Mouse (Mus musculus) CH12.LX (cell line): Measurements from ENCODE around the gene Hsp90ab1. TPM values are rescaled to one million over a fixed set of nuclear protein-coding genes. Genes with fewer than 3 reads are reported as not detected.

Experiments used
- DNase-seq: peaks from one replicate; pipeline ENCODE4 v3.0.0-alpha.2; 2013; ENCODE audit errors: extremely low read depth
- H3K27ac ChIP-seq: 2 replicates; pipeline ENCODE4 v1.5.1; 2012; ENCODE audit warnings: low read depth, mild to moderate bottlenecking, control low read depth, moderate library complexity; ENCODE audit not compliant: insufficient read depth
- H3K27me3 ChIP-seq: replicated peaks from 2 replicates; pipeline ENCODE3; 2012; ENCODE audit warnings: inconsistent platforms
- H3K36me3 ChIP-seq, 2 experiments: replicated peaks in 1 of 2; 2 replicates each; pipeline versions ENCODE3 to v1.6.1; 2012; ENCODE audit warnings: inconsistent platforms in 1 of 2, low read length in 1 of 2, mild to moderate bottlenecking in 1 of 2, mixed read lengths in 1 of 2, moderate library complexity in 1 of 2; ENCODE audit not compliant: control insufficient read depth in 1 of 2, insufficient read depth in 1 of 2
- H3K4me1 ChIP-seq, 2 experiments: 2 replicates each; pipeline ENCODE4 v1.6.1; 2012; ENCODE audit warnings: inconsistent platforms in 1 of 2, moderate library complexity in 1 of 2; ENCODE audit not compliant: insufficient read depth in 2 of 2, control insufficient read depth in 1 of 2
- H3K4me2 ChIP-seq: 2 replicates; pipeline ENCODE4 v1.6.1; 2012; ENCODE audit warnings: low read depth, mild to moderate bottlenecking, control low read depth; ENCODE audit not compliant: poor library complexity, insufficient read depth, severe bottlenecking
- H3K4me3 ChIP-seq, 3 experiments: fragments of 150-350 bp in 1 of 3; sonication (generic) in 1 of 3; replicated peaks in 1 of 3; 2 replicates each; pipeline versions ENCODE3 to v1.5.1; 2011 to 2012; ENCODE audit warnings: low read depth in 2 of 3, low read length in 2 of 3, mild to moderate bottlenecking in 2 of 3, moderate library complexity in 2 of 3, control low read depth in 1 of 3, improper control_type of control experiment in 1 of 3, inconsistent platforms in 1 of 3, mixed read lengths in 1 of 3; ENCODE audit not compliant: poor library complexity in 1 of 3
- H3K79me2 ChIP-seq: replicated peaks from 2 replicates; pipeline ENCODE4 v1.6.1; 2012; ENCODE audit warnings: mild to moderate bottlenecking, moderate library complexity; ENCODE audit not compliant: control insufficient read depth, poor library complexity, insufficient read depth, severe bottlenecking; ENCODE audit errors: extremely low read depth
- H3K9ac ChIP-seq: 2 replicates; pipeline ENCODE4 v1.6.1; 2012; ENCODE audit warnings: low read depth, mild to moderate bottlenecking, control low read depth, moderate library complexity; ENCODE audit not compliant: insufficient read depth
- H3K9me3 ChIP-seq: replicated peaks from 2 replicates; pipeline ENCODE3; 2012; ENCODE audit warnings: low read length, inconsistent platforms, mixed read lengths
- CTCF ChIP-seq, 2 experiments: IDR thresholded peaks in 1 of 2; conservative IDR thresholded peaks in 1 of 2; 2 replicates each; pipeline ENCODE4 v1.5.1; 2011 to 2012; ENCODE audit warnings: low read depth in 2 of 2, low read length in 2 of 2, improper control_type of control experiment in 1 of 2, inconsistent platforms in 1 of 2, mild to moderate bottlenecking in 1 of 2, moderate library complexity in 1 of 2
- E2F4 ChIP-seq: IDR thresholded peaks from 2 replicates; pipeline ENCODE4 v1.6.1; 2011; ENCODE audit warnings: low read depth, low read length, improper control_type of control experiment; ENCODE audit not compliant: insufficient replicate concordance
- EP300 ChIP-seq: IDR thresholded peaks from 2 replicates; pipeline ENCODE4 v1.6.1; 2011; ENCODE audit warnings: low read length, improper control_type of control experiment
- IRF4 ChIP-seq: IDR thresholded peaks from 2 replicates; pipeline ENCODE4 v1.6.1; 2014; ENCODE audit warnings: low read depth, mild to moderate bottlenecking, inconsistent platforms, low read length, improper control_type of control experiment
- JUN ChIP-seq: IDR thresholded peaks from 2 replicates; pipeline ENCODE4 v1.6.1; 2011; ENCODE audit warnings: low read depth, mild to moderate bottlenecking, low read length, improper control_type of control experiment, moderate library complexity; ENCODE audit not compliant: insufficient read depth
- JUND ChIP-seq: conservative IDR thresholded peaks from 2 replicates; pipeline ENCODE4 v1.6.1; 2011; ENCODE audit warnings: low read depth, low read length, improper control_type of control experiment
- MAFK ChIP-seq: IDR thresholded peaks from 2 replicates; pipeline ENCODE4 v1.6.1; 2011; ENCODE audit warnings: low read length, improper control_type of control experiment; ENCODE audit not compliant: insufficient replicate concordance
- MAX ChIP-seq: IDR thresholded peaks from 2 replicates; pipeline ENCODE4 v1.6.1; 2011; ENCODE audit warnings: low read length, improper control_type of control experiment
- MAZ ChIP-seq: IDR thresholded peaks from 2 replicates; pipeline ENCODE4 v1.6.1; 2012; ENCODE audit warnings: low read depth, mild to moderate bottlenecking, inconsistent platforms, low read length, improper control_type of control experiment, moderate library complexity
- MYC ChIP-seq: IDR thresholded peaks from 2 replicates; pipeline ENCODE4 v1.6.1; 2011; ENCODE audit warnings: low read depth, mild to moderate bottlenecking, improper control_type of control experiment, low read length
- NRF1 ChIP-seq: IDR thresholded peaks from 2 replicates; pipeline ENCODE4 v1.6.1; 2014; ENCODE audit warnings: low read depth, mild to moderate bottlenecking, inconsistent platforms, low read length, improper control_type of control experiment, moderate library complexity
- PAX5 ChIP-seq: IDR thresholded peaks from 2 replicates; pipeline ENCODE4 v1.6.1; 2012; ENCODE audit warnings: low read length, inconsistent platforms, mixed read lengths
- POLR2AphosphoS2 ChIP-seq: IDR thresholded peaks from 2 replicates; pipeline ENCODE4 v1.6.1; 2011; ENCODE audit warnings: low read depth, low read length, improper control_type of control experiment
- RAD21 ChIP-seq: IDR thresholded peaks from 2 replicates; pipeline ENCODE4 v1.6.1; 2011; ENCODE audit warnings: low read depth, mild to moderate bottlenecking, low read length, improper control_type of control experiment, moderate library complexity
- RCOR1 ChIP-seq: conservative IDR thresholded peaks from 2 replicates; pipeline ENCODE4 v1.6.1; 2012; ENCODE audit warnings: low read depth, mild to moderate bottlenecking, inconsistent platforms, low read length, improper control_type of control experiment
- SMC3 ChIP-seq: IDR thresholded peaks from 2 replicates; pipeline ENCODE4 v1.6.1; 2011; ENCODE audit warnings: low read depth, low read length, improper control_type of control experiment
- dilution Hi-C: fragments of 300-500 bp; cut with MboI; formaldehyde crosslinking; loops from 2 replicates; pipeline ENCODE4 v1.14.3; 2020; ENCODE audit warnings: low sequenced_read_pairs; ENCODE audit not compliant: extremely low pct_unique_long_range_greater_than_20kb, extremely low pct_ligation_motif_present
- in situ Hi-C: fragments of 300-500 bp; cut with MboI; formaldehyde crosslinking; loops from 3 replicates; pipeline ENCODE4 v1.14.3; 2019; ENCODE audit warnings: low sequenced_read_pairs, low pct_ligation_motif_present, low pct_unique_long_range_greater_than_20kb, mixed read lengths
- polyA plus RNA-seq: library from polyadenylated mRNA; unstranded; fragments of >175 nt; gene quantifications from 2 replicates; pipeline ENCODE4 v1.2.1, GENCODE M21; 2012; ENCODE audit warnings: low read depth; ENCODE audit not compliant: insufficient read length
- total RNA-seq, 2 experiments: library from RNA; depleted of rRNA; stranded (reverse); fragments of 300-350 nt in 1 of 2; fragments of >200 nt in 1 of 2; gene quantifications; 2 replicates each; pipeline ENCODE4 v1.2.3; 2012 to 2014

Hsp90ab1 gene
- total and polyA plus RNA-seq, 3 experiments, result 790 to 4,858 (median 1,180) TPM

DNA sequence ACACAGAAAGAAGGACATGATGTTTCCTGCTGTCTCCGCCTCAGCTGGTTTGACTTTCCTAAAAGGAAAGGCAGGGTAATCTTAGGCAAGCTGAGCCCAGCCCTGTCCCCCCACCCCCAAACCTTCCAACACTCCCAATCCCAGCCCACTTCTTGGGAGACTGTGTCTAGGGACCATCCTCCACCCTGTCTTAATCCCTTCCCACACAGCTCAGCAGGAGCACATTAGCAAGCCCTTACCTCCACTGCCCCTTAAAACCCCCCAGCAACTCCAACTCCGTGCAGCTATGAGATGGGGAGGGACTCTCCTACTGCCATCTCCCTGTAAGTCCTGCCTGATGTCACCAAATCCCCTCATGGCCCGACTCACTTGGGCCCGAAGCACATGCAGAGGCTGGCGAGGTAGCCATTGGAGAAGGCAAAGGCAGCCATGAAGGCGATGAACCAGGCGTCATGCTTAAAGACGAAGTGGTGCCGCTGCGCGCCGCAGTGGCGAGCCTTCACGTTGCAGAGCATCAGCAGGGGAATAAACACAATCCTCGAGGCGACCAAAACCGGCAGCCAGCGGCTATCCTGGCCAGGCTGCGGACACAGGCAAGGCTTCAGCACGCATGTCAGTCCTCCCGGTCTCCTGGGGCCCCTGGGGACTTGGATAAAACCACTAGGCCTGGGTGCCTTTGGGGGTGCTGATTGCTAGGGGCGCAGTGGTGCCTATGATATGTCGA, 12.8 kb upstream of the Hsp90ab1 start:
- no peak for DNase-seq
- H3K4me1 ChIP-seq, result peaks cover 8 to 46% of the 10 kb centered on the region in 2 experiments
- no peak for TF ChIP-seq MAX
- TF ChIP-seq RCOR1, result no peak
- TF ChIP-seq JUND, result no peak
- TF ChIP-seq EP300, result no peak
- TF ChIP-seq NRF1, result no peak
- no peak for TF ChIP-seq MAFK
- TF ChIP-seq IRF4, result no peak
- TF ChIP-seq MYC, result no peak
- no peak for TF ChIP-seq E2F4
- no peak overlapping the region for H3K27ac ChIP-seq
- H3K4me2 ChIP-seq, result no peak overlapping the region
- no peaks in the 10 kb centered on the region for H3K79me2 ChIP-seq
- H3K36me3 ChIP-seq, result peaks cover 30 to 64% of the 10 kb centered on the region in 2 experiments
- no peak overlapping the region for H3K4me3 ChIP-seq
- in situ Hi-C loops, result loop anchor here (5.0 kb wide), 2 partner anchors 41 to 131 kb away; no protein-coding TSS in a partner anchor
- peaks cover 10% of the 10 kb centered on the region for H3K9me3 ChIP-seq
- H3K9ac ChIP-seq, result no peak overlapping the region
- H3K27me3 ChIP-seq, result no peaks in the 10 kb centered on the region
- dilution Hi-C loops, result no loop called here

DNA sequence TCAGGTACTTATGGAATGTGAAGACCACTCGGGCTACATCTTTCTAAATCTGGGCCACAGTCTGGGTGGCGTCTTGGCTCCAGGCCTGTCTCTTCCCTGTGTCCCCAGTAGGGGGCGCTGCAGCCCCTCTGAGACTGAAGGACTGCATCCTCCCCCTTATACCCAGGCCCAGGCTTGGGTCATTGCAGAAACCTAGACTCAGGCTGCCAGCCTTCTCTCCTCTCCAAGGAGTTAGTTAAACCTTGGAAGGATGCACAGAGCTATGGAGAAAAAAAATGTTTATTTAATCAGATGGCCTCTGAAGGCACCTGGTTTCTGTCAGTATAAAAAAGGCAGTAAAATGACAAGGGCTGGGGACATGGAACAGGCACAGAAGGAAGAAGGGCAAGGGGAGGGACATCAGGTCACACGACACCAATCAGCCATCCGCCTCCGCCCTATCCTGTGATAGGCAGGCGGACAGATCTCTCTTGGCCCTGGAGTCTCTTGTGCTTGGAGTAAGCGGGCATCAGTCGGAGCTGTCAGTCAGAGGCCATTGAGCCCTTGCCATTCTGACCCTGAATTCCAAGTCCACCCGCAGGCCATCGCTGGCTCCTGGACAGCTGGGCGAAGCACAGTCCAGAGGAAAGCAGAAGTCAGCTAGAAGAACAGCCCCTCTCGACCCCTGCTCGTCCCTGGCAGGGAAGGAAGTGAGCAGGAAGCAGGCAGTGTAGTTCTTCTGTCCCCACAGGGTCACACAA, 12.0 kb upstream of the Hsp90ab1 start:
- H3K27me3 ChIP-seq, result no peaks in the 10 kb centered on the region
- H3K9me3 ChIP-seq, result peaks cover 10% of the 10 kb centered on the region
- peaks cover 28 to 57% of the 10 kb centered on the region in 2 experiments for H3K36me3 ChIP-seq
- dilution Hi-C loops, result no loop called here
- no peak overlapping the region for H3K4me3 ChIP-seq
- no peak overlapping the region for H3K4me2 ChIP-seq
- DNase-seq, result peak; percentile 63
- H3K4me1 ChIP-seq, result peaks cover 8 to 48% of the 10 kb centered on the region in 2 experiments
- H3K79me2 ChIP-seq, result no peaks in the 10 kb centered on the region
- no peak for TF ChIP-seq JUN
- TF ChIP-seq POLR2AphosphoS2, result no peak
- peak; percentile 73 to 89 for TF ChIP-seq CTCF (conservative IDR thresholded peaks at IDR 0.05 in 1 of 2, IDR thresholded peaks at IDR 0.05 in 1 of 2; ENCODE audit: low read depth in 2 of 2, low read length in 2 of 2)
- TF ChIP-seq MAZ, result no peak
- TF ChIP-seq SMC3, result peak; percentile 73
- peak; percentile 77 for TF ChIP-seq RAD21
- TF ChIP-seq RCOR1, result no peak
- no peak for TF ChIP-seq PAX5
- no peak for TF ChIP-seq MAFK
- no peak overlapping the region for H3K27ac ChIP-seq
- in situ Hi-C loops, result loop anchor here (5.0 kb wide), 2 partner anchors 42 to 132 kb away; no protein-coding TSS in a partner anchor
- H3K9ac ChIP-seq, result no peak overlapping the region
